Mouse (Mus musculus): ENCODE measurements around the gene Methig1. TPM values are rescaled to one million over a fixed set of nuclear protein-coding genes. Genes with fewer than 3 reads are reported as not detected.

Methig1 gene
- polyA plus RNA-seq, 1 experiment = not detected

- no peak for DNase-seq (ENCODE audit: low read depth)
- TF ChIP-seq CTCF (IDR thresholded peaks at IDR 0.05; ENCODE audit: borderline replicate concordance, extremely low read depth, insufficient read depth, insufficient read length) = no peak
- no peak for TF ChIP-seq POLR2A (IDR thresholded peaks at IDR 0.05; ENCODE audit: borderline replicate concordance, extremely low read depth, insufficient read depth, insufficient read length, poor library complexity, severe bottlenecking)
These were observed 35.4 kb downstream of the Methig1 start for GRCm38 (mm10) chr15:100388224-100388835.

DNA sequence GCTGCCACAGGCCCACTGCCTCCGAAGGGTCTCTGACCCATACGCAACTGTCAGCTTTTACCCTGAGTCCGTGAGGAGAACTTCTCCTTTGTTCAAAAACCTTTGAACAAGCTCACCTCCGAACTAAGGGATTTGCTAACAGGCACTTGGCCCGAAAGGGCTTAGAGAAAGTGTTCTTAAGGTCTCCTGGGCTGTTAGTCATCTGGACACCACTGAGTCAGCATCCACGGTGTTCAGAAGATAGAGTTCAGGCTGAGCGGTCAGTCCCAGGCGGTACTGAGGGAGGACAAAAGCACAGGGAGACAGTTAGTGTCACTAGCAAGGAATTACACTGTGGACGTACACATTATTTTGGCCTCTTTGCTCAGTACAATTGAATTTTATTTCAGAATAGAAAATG is 35.9 kb downstream of the Methig1 start:
- no peak for TF ChIP-seq CTCF (IDR thresholded peaks at IDR 0.05; ENCODE audit: borderline replicate concordance, extremely low read depth, insufficient read depth, insufficient read length)
- TF ChIP-seq POLR2A (IDR thresholded peaks at IDR 0.05; ENCODE audit: borderline replicate concordance, extremely low read depth, insufficient read depth, insufficient read length, poor library complexity, severe bottlenecking) = no peak
- no peak for DNase-seq (ENCODE audit: low read depth)

- DNase-seq (ENCODE audit: low read depth) = no peak
- no peak for TF ChIP-seq CTCF (IDR thresholded peaks at IDR 0.05; ENCODE audit: borderline replicate concordance, extremely low read depth, insufficient read depth, insufficient read length)
- no peak for TF ChIP-seq POLR2A (IDR thresholded peaks at IDR 0.05; ENCODE audit: borderline replicate concordance, extremely low read depth, insufficient read depth, insufficient read length, poor library complexity, severe bottlenecking)
These were observed 38.1 kb downstream of the Methig1 start for GRCm38 (mm10) chr15:100391066-100391465.

DNA sequence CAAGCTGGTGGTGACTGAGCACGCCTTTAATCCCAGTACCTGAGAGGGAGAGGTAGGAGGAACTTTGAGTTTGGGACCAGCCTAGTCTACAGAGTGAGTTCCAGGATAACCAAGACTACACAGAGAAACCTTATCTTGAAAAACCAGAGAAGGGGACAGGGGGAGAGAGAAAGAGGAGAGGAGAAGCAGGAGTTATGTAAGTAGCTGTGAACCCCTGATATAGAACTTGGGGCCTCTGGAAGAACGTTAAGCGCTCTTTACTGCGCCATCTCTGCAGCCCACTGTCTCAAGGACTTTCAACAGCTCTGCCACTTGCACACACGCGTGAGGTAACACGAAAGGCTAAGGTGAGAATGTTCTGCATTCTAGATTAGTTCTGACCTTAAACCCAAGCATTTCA is 38.6 kb downstream of the Methig1 start:
- TF ChIP-seq CTCF (IDR thresholded peaks at IDR 0.05; ENCODE audit: borderline replicate concordance, extremely low read depth, insufficient read depth, insufficient read length) = no peak
- TF ChIP-seq POLR2A (IDR thresholded peaks at IDR 0.05; ENCODE audit: borderline replicate concordance, extremely low read depth, insufficient read depth, insufficient read length, poor library complexity, severe bottlenecking) = no peak
- DNase-seq (ENCODE audit: low read depth) = no peak

- TF ChIP-seq POLR2A (IDR thresholded peaks at IDR 0.05; ENCODE audit: borderline replicate concordance, extremely low read depth, insufficient read depth, insufficient read length, poor library complexity, severe bottlenecking) (no peak), CTCF (IDR thresholded peaks at IDR 0.05; ENCODE audit: borderline replicate concordance, extremely low read depth, insufficient read depth, insufficient read length) (no peak)
- no peak for DNase-seq (ENCODE audit: low read depth)
These were observed 40.1 kb downstream of the Methig1 start for GRCm38 (mm10) chr15:100393016-100393415.

DNA sequence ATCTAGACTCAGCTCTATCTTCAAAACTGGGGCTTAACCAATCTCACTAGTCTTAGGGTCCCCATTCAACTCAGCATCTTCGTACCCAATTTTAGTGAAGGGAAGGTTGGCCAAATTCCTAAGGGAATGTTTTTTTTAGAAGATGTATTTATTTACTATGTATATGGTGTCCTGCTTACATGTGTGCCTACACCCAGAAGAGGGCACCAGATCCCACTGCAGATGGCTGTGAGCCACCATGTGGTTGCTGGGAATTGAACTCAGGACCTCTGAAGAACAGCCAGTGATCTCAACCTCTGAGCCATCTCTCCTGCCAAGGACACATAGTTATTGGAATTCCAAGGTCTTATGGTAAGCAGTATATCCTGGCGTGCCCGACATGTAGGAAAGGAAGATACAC is 42.6 kb downstream of the Methig1 start:
- TF ChIP-seq POLR2A (IDR thresholded peaks at IDR 0.05; ENCODE audit: borderline replicate concordance, extremely low read depth, insufficient read depth, insufficient read length, poor library complexity, severe bottlenecking) (no peak), CTCF (IDR thresholded peaks at IDR 0.05; ENCODE audit: borderline replicate concordance, extremely low read depth, insufficient read depth, insufficient read length) (no peak)

DNA sequence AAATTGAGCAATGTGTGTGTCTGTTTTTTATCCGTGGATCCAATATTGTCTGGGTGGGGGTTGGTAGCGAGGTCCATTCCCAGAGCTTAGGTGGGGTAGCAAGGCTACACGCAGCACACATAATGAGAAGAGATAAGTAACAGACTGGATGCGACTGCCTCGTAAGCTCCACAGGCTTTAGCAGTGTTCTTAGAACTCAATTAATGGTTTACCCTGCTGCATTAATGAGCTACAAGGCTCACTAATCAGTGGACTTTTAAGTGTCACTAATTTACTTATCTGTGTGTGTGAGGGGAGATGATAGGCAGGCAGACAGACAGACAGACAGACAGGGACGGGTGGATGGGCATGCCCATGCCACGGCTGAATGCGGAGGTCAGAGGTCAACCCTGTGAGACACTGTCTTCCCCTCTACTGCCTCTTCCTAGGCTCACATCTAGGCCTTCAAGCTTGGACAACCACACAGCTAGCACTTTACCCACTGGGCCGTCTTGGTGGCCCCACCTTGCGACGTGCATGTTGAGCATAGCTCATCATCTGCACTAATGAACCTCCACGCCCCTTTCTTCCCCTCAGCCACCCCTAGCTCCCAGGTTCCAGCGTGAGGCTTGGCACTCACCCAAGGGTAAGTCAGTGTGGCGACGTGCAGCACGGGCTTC is 47.8 kb downstream of the Methig1 start:
- DNase-seq (ENCODE audit: low read depth) = no peak
- TF ChIP-seq POLR2A (IDR thresholded peaks at IDR 0.05; ENCODE audit: borderline replicate concordance, extremely low read depth, insufficient read depth, insufficient read length, poor library complexity, severe bottlenecking) = no peak
- TF ChIP-seq CTCF (IDR thresholded peaks at IDR 0.05; ENCODE audit: borderline replicate concordance, extremely low read depth, insufficient read depth, insufficient read length) = no peak

More for the DNA sequence above, 42.6 kb downstream of the Methig1 start:
- no peak for DNase-seq (ENCODE audit: low read depth)

GRCm38 (mm10) chr15:100401811-100402210 is 48.9 kb downstream of the Methig1 start:
- no peak for TF ChIP-seq CTCF (IDR thresholded peaks at IDR 0.05; ENCODE audit: borderline replicate concordance, extremely low read depth, insufficient read depth, insufficient read length)
- TF ChIP-seq POLR2A (IDR thresholded peaks at IDR 0.05; ENCODE audit: borderline replicate concordance, extremely low read depth, insufficient read depth, insufficient read length, poor library complexity, severe bottlenecking) = no peak
- no peak for DNase-seq (ENCODE audit: low read depth)

DNA sequence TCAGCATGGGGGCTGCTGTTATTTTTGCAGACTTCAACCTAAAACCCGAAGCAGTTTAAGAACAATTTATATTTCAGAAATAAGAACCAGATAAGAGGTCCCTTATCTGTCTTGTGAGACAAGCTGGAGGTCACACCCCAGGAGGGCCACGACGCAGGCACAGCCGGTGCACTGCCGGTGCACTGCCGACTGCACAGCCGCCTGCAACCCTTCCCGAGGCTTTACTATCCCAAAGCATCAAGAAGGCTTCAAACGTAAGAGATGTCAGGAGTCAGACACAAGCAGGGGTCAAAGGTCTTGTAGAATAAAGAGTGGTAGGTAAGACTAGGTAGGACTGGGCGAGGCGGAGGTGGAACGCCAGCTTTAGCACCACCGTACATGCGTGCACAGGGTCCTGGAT is 49.4 kb downstream of the Methig1 start:
- TF ChIP-seq CTCF (IDR thresholded peaks at IDR 0.05; ENCODE audit: borderline replicate concordance, extremely low read depth, insufficient read depth, insufficient read length) (no peak), POLR2A (IDR thresholded peaks at IDR 0.05; ENCODE audit: borderline replicate concordance, extremely low read depth, insufficient read depth, insufficient read length, poor library complexity, severe bottlenecking) (no peak)
- no peak for DNase-seq (ENCODE audit: low read depth)

DNA sequence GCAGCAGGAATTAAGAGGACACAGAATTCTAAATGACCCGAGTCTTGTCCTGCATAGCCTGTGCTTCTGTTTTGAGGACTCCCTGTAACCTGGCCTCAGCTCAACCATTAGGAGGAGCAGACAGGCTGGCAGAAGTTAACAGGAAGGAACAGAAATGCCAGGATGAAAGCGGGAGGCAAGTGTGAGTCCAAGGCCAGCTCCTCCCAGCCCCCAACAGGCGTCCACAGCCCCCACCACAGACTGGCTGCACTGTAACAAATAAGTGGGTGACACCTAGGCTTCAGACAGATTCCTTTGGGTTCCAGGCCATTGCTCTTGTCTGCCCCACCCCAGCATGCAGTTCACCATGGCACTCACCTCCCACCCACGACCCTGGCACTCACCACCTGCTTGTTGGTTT is 49.8 kb downstream of the Methig1 start:
- TF ChIP-seq POLR2A (IDR thresholded peaks at IDR 0.05; ENCODE audit: borderline replicate concordance, extremely low read depth, insufficient read depth, insufficient read length, poor library complexity, severe bottlenecking) (no peak), CTCF (IDR thresholded peaks at IDR 0.05; ENCODE audit: borderline replicate concordance, extremely low read depth, insufficient read depth, insufficient read length) (no peak)
- no peak for DNase-seq (ENCODE audit: low read depth)

DNA sequence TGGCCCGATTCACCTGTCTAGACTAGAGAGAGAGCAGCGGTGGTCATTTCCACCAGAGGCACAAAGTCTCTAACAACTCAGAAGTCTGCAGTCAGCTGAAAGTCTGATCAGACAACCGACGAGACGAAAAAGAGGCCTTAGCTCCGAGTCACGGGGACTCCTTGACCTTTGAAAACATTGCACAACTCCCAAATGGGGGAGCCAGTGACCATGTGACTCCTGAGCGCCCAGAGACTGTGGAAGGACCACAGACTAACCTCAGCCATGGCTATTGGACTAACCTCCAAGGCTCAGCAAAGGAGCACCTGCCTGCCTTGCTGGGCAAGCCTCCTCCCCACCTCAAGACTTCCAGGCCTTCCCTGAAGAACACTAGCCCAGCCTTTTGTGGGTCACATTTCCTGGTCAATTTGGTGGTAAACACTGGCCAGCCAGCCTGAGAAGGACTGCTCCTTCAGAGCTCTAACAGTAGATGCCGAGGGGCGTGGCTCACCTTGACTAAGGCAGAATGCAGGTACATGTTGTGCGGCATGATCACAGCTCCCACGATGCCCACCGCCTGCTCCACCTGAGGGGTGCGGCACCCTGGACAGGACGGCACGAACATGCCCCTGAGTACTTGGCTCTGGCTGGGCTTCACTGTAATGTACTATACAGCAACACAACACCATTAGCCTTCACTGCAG is 50.5 kb downstream of the Methig1 start:
- no peak for DNase-seq (ENCODE audit: low read depth)
- TF ChIP-seq CTCF (IDR thresholded peaks at IDR 0.05; ENCODE audit: borderline replicate concordance, extremely low read depth, insufficient read depth, insufficient read length) = no peak
- TF ChIP-seq POLR2A (IDR thresholded peaks at IDR 0.05; ENCODE audit: borderline replicate concordance, extremely low read depth, insufficient read depth, insufficient read length, poor library complexity, severe bottlenecking) = no peak
